Mouse (Mus musculus) midbrain, embryonic 14.5 days (tissue): ENCODE results near the gene Dpysl4. TPM values are rescaled to one million over a fixed set of nuclear protein-coding genes. Genes with fewer than 3 reads are reported as not detected.

Experiments
- ATAC-seq: fragments of 200-750 bp; cut with Nextera tagmentation; 2 replicates; pipeline ENCODE4 v1.8.0; 2017; ENCODE audit warnings: moderate number of reproducible peaks, moderate library complexity; ENCODE audit not compliant: low FRiP score, low TSS enrichment
- DNase-seq: peaks from one replicate; pipeline ENCODE4 v3.0.0-alpha.2; 2015
- H3K27ac ChIP-seq: fragments of 300-500 bp; sonication (generic); replicated peaks from 2 replicates; pipeline ENCODE4 v1.5.1; 2014; ENCODE audit warnings: mild to moderate bottlenecking, low read depth, low read length, moderate library complexity
- H3K27me3 ChIP-seq: fragments of 300-500 bp; sonication (generic); 2 replicates; pipeline ENCODE4 v1.6.1; 2014; ENCODE audit warnings: low read length, control low read depth, mixed read lengths; ENCODE audit not compliant: control insufficient read depth, insufficient read depth
- H3K36me3 ChIP-seq: fragments of 300-500 bp; sonication (generic); 2 replicates; pipeline ENCODE4 v1.6.1; 2014; ENCODE audit warnings: low read length, control low read depth; ENCODE audit not compliant: control insufficient read depth, insufficient read depth
- H3K4me1 ChIP-seq: fragments of 300-500 bp; sonication (generic); 2 replicates; pipeline ENCODE4 v1.6.1; 2014; ENCODE audit warnings: mild to moderate bottlenecking, antibody characterized with exemption, low read length, control low read depth; ENCODE audit not compliant: control insufficient read depth, insufficient read depth
- H3K4me2 ChIP-seq: fragments of 300-500 bp; sonication (generic); 2 replicates; pipeline ENCODE4 v1.6.1; 2014; ENCODE audit warnings: mild to moderate bottlenecking, low read length, moderate library complexity
- H3K4me3 ChIP-seq: fragments of 300-500 bp; sonication (generic); replicated peaks from 2 replicates; pipeline ENCODE4 v1.5.1; 2014; ENCODE audit warnings: low read depth, low read length
- H3K9ac ChIP-seq: fragments of 300-500 bp; sonication (generic); replicated peaks from 2 replicates; pipeline ENCODE4 v1.6.1; 2014; ENCODE audit warnings: mild to moderate bottlenecking, low read length, moderate library complexity
- H3K9me3 ChIP-seq: fragments of 300-500 bp; sonication (generic); 2 replicates; pipeline ENCODE4 v1.6.1; 2016; ENCODE audit warnings: low read length, control low read depth, mixed read lengths; ENCODE audit not compliant: control insufficient read depth
- WGBS: fragments of 180-500 bp; shearing (Covaris S2); extraction: QIAGEN DNeasy Blood & Tissue Kit; methylation state at CpG from one replicate; pipeline ENCODE4 v1.1.7; 2014; 5-methylcytosine and 5-hydroxymethylcytosine counted together
- polyA plus RNA-seq: library from polyadenylated mRNA; unstranded; fragments of >200 nt; fragmentation: Nextera tagmentation; extraction: Ambion mirVana; gene quantifications from 2 replicates; pipeline ENCODE4 v1.2.1, GENCODE M21; 2014

The Dpysl4 gene
- polyA plus RNA-seq, 1 experiment from 2014 or later, result 215 TPM

DNA sequence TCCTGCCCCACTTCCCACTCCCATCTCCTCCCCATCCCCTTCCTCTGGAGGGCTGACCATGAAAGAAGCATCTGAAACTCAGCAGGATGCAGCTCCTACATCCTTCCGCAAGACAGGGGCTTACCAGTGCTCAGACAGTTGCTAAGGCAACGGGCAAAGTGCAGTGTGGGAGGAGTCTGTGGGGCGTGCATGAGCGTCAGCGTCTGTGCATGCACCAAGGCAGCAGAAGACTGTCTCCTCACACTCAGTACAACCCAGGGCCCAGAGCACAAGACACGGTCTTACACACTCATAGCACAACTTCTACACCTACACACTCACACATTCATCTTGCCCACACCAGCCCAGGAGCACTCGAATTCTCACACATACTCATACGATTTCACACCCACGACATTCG, 65.3 kb downstream of the Dpysl4 start:
- ATAC-seq (peak; percentile 64; the same call in 1 of the 2 replicates), DNase-seq (peak; percentile 87)
- WGBS, result 33% methylated on average over 10 of the region's 10 CpGs
- Histone ChIP-seq H3K27ac (peak overlapping the region; percentile 77), H3K9me3 (no peaks in the 10 kb centered on the region), H3K9ac (no peak overlapping the region), H3K4me3 (no peak overlapping the region), H3K4me1 (peaks cover 32% of the 10 kb centered on the region), H3K27me3 (no peaks in the 10 kb centered on the region), H3K36me3 (no peaks in the 10 kb centered on the region), H3K4me2 (peak overlapping the region; percentile 38)

Other genes starting within 250 kb of the Dpysl4 start
- 95.8 and 100 TPM in 2 replicates for gene Ppp2r2d, start 239.9 kb upstream of the Dpysl4 start, polyA plus RNA-seq
- 28.6 and 29.4 TPM in 2 replicates for gene Mapk1ip1, start 239.7 kb upstream of the Dpysl4 start, polyA plus RNA-seq
- 92.6 and 93.8 TPM in 2 replicates for gene Bnip3, start 176.5 kb upstream of the Dpysl4 start, polyA plus RNA-seq
- gene Jakmip3, start 145.3 kb upstream of the Dpysl4 start, polyA plus RNA-seq, result 5.4 and 6.1 TPM in 2 replicates
- gene Lrrc27, start 127.0 kb downstream of the Dpysl4 start, polyA plus RNA-seq, result 3.5 and 6.1 TPM in 2 replicates
- gene Stk32c, start 127.3 kb downstream of the Dpysl4 start, polyA plus RNA-seq, result 0.99 and 3.8 TPM in 2 replicates
- gene Pwwp2b, start 162.5 kb downstream of the Dpysl4 start, polyA plus RNA-seq, result 3.5 and 4.1 TPM in 2 replicates